Mouse (Mus musculus) G1E (cell line): Measurements from ENCODE around the gene Eif4ebp2.

Source experiments
- CTCF ChIP-seq: IDR thresholded peaks from 2 replicates; pipeline ENCODE4 v1.5.1; 2012; ENCODE audit warnings: low read depth, low read length, inconsistent platforms, mixed read lengths
- GATA1 ChIP-seq: IDR thresholded peaks from 2 replicates; pipeline ENCODE4 v1.6.1; 2012; ENCODE audit warnings: borderline replicate concordance, low read length, inconsistent platforms, mixed read lengths
- GATA2 ChIP-seq: IDR thresholded peaks from 2 replicates; pipeline ENCODE4 v1.6.1; 2012; ENCODE audit warnings: low read depth, low read length, inconsistent platforms, borderline replicate concordance
- POLR2AphosphoS5 ChIP-seq: IDR thresholded peaks from 2 replicates; pipeline ENCODE4 v1.6.1; 2012; ENCODE audit warnings: low read depth, low read length, inconsistent platforms; ENCODE audit not compliant: insufficient replicate concordance
- TAL1 ChIP-seq: conservative IDR thresholded peaks from 2 replicates; pipeline ENCODE4 v1.6.1; 2012; ENCODE audit warnings: low read depth, low read length, inconsistent platforms, mixed read lengths

GRCm38 (mm10) chr10:61419146-61419545 is 33.3 kb downstream of the Eif4ebp2 start:
- no peak for TF ChIP-seq CTCF
- TF ChIP-seq GATA2: no peak
- TF ChIP-seq TAL1: no peak
- no peak for TF ChIP-seq GATA1
- no peak for TF ChIP-seq POLR2AphosphoS5
